Mouse (Mus musculus) liver, embryonic 14.5 days (tissue): ENCODE measurements at regions not wholly inside any gene's neighbourhood (a gene's known extent, or its start where the extent isn't known, plus 50 kb on each side); places are given as distances from the start of the nearest gene placed in this dataset.

Experiments
- ATAC-seq: fragments of 200-750 bp; cut with Nextera tagmentation; 2 replicates; pipeline ENCODE4 v1.8.0; 2017; ENCODE audit warnings: moderate number of reproducible peaks, mild to moderate bottlenecking, moderate library complexity; ENCODE audit not compliant: insufficient read depth
- DNase-seq, 3 experiments: peaks; one replicate each; pipeline ENCODE4 v3.0.0-alpha.2; 2012 to 2013; ENCODE audit warnings: low read depth in 3 of 3, low spot score in 3 of 3
- H3K27ac ChIP-seq: fragments of 300-500 bp; sonication (generic); 2 replicates; pipeline ENCODE4 v1.5.1; 2014; ENCODE audit warnings: moderate library complexity, mild to moderate bottlenecking, control low read depth, inconsistent platforms
- H3K27me3 ChIP-seq: fragments of 300-500 bp; sonication (generic); 2 replicates; pipeline ENCODE4 v1.6.1; 2014; ENCODE audit warnings: mild to moderate bottlenecking, low read length, moderate library complexity; ENCODE audit not compliant: control insufficient read depth, insufficient read depth
- H3K36me3 ChIP-seq: fragments of 300-500 bp; sonication (generic); replicated peaks from 2 replicates; pipeline ENCODE4 v1.6.1; 2014; ENCODE audit warnings: low read depth; ENCODE audit not compliant: control insufficient read depth, insufficient read depth
- H3K4me1 ChIP-seq, 2 experiments: fragments of 200-500 bp in 1 of 2; fragments of 300-500 bp in 1 of 2; sonication (generic) in 1 of 2; replicated peaks; 2 replicates each; pipeline ENCODE4 v1.6.1; 2012 to 2014; ENCODE audit warnings: antibody characterized with exemption in 1 of 2, inconsistent platforms in 1 of 2, low read length in 1 of 2; ENCODE audit not compliant: control insufficient read depth in 2 of 2, insufficient read depth in 2 of 2
- H3K4me2 ChIP-seq: fragments of 300-500 bp; sonication (generic); 2 replicates; pipeline ENCODE4 v1.6.1; 2014; ENCODE audit warnings: low read depth, mild to moderate bottlenecking, control low read depth, moderate library complexity
- H3K4me3 ChIP-seq, 2 experiments: fragments of 200-500 bp in 1 of 2; fragments of 300-500 bp in 1 of 2; sonication (generic) in 1 of 2; 2 replicates each; pipeline ENCODE4 v1.5.1; 2012 to 2014; ENCODE audit warnings: low read depth in 2 of 2, low read length in 2 of 2, mild to moderate bottlenecking in 2 of 2, control low read depth in 1 of 2, inconsistent platforms in 1 of 2, moderate library complexity in 1 of 2; ENCODE audit not compliant: insufficient read depth in 1 of 2
- H3K9ac ChIP-seq: fragments of 300-500 bp; sonication (generic); replicated peaks from 2 replicates; pipeline ENCODE4 v1.6.1; 2014; ENCODE audit warnings: mild to moderate bottlenecking, control low read depth, moderate library complexity
- H3K9me3 ChIP-seq: fragments of 300-500 bp; sonication (generic); 2 replicates; pipeline ENCODE4 v1.6.1; 2016; ENCODE audit warnings: low read length, mixed read lengths; ENCODE audit not compliant: control insufficient read depth
- CTCF ChIP-seq: IDR thresholded peaks from 2 replicates; pipeline ENCODE4 v1.5.1; 2016; ENCODE audit warnings: antibody characterized with exemption, low read depth, control low read depth
- EP300 ChIP-seq: IDR thresholded peaks from 2 replicates; pipeline ENCODE4 v1.6.1; 2016; ENCODE audit warnings: antibody characterized with exemption, low read depth
- WGBS: fragments of 180-500 bp; shearing (Covaris S2); extraction: QIAGEN DNeasy Blood & Tissue Kit; methylation state at CpG from one replicate; pipeline ENCODE4 v1.1.7; 2014; ENCODE audit not compliant: insufficient replicate concordance; 5-methylcytosine and 5-hydroxymethylcytosine counted together

DNA sequence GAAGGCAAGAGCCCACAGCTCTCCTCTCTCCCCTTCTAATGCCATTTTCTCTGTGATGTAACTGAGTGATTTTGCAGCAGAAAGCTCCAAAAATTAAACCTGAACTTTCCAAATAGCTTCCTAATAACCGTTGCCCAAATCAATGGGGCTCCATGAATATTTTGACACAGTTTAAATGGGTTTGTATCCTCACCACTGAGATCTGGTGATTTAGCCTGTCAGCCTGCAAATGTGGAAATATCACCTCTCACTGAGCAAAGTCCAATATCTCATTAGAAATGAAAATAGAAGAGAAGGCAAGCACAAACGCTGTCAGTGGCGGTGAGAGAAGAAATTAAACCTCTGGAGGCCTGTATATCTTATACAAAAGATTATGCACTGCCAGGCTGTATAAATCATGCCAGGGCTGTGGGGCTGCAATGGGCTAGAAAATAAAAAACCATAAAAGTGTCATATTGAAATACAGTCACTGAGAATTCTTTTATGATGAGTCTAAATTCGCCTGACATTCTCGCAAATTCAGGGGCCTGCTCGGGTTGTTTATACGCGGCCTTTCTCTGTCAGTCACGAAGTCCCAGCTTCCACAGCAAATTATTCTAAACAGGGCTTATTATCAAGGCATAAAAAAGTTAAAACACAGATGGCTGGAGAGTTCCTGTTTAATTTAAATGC, 185.1 kb downstream of the Snx10 start:
- 76% methylated on average over 9 of the region's 9 CpGs for WGBS
- no peak for TF ChIP-seq CTCF
- TF ChIP-seq EP300, result no peak

GRCm38 (mm10) chr6:51709340-51710067, 185.8 kb downstream of the Snx10 start:
- Histone ChIP-seq H3K4me1 (no peaks in the 10 kb centered on the region; a peak in 1 of 4 replicates), H3K9ac (no peak overlapping the region), H3K27ac (no peak overlapping the region), H3K4me2 (no peak overlapping the region), H3K27me3 (no peaks in the 10 kb centered on the region), H3K36me3 (no peaks in the 10 kb centered on the region), H3K4me3 (no peak overlapping the region), H3K9me3 (no peaks in the 10 kb centered on the region)
- WGBS, result 52% methylated on average over 11 of the region's 11 CpGs
- DNase-seq (no peak), ATAC-seq (no peak)
- TF ChIP-seq EP300 (no peak), CTCF (no peak)

More for the DNA sequence above, 185.1 kb downstream of the Snx10 start:
- Histone ChIP-seq H3K4me1 (no peaks in the 10 kb centered on the region; a peak in 1 of 4 replicates), H3K4me2 (no peak overlapping the region), H3K36me3 (no peaks in the 10 kb centered on the region), H3K9me3 (no peaks in the 10 kb centered on the region), H3K4me3 (no peak overlapping the region), H3K9ac (no peak overlapping the region), H3K27me3 (no peaks in the 10 kb centered on the region), H3K27ac (no peak overlapping the region)
- DNase-seq (no peak), ATAC-seq (no peak)

GRCm38 (mm10) chr6:51710153-51710552, 186.5 kb downstream of the Snx10 start:
- WGBS, result 67% methylated on average over 5 of the region's 5 CpGs
- H3K4me1 ChIP-seq, result no peaks in the 10 kb centered on the region; a peak in 1 of 4 replicates
- H3K9me3 ChIP-seq, result no peaks in the 10 kb centered on the region
- ATAC-seq (no peak), DNase-seq (no peak)
- no peaks in the 10 kb centered on the region for H3K36me3 ChIP-seq
- no peak overlapping the region for H3K27ac ChIP-seq
- no peak overlapping the region for H3K4me3 ChIP-seq
- no peaks in the 10 kb centered on the region for H3K27me3 ChIP-seq
- no peak for TF ChIP-seq CTCF
- no peak for TF ChIP-seq EP300
- no peak overlapping the region for H3K4me2 ChIP-seq
- H3K9ac ChIP-seq, result no peak overlapping the region

GRCm38 (mm10) chr6:51710926-51711615, 187.4 kb downstream of the Snx10 start:
- Histone ChIP-seq H3K27me3 (no peaks in the 10 kb centered on the region), H3K9me3 (no peaks in the 10 kb centered on the region), H3K4me2 (no peak overlapping the region), H3K4me3 (no peak overlapping the region), H3K27ac (no peak overlapping the region), H3K36me3 (no peaks in the 10 kb centered on the region), H3K4me1 (no peaks in the 10 kb centered on the region; a peak in 1 of 4 replicates), H3K9ac (no peak overlapping the region)
- 65% methylated on average over 15 of the region's 15 CpGs for WGBS
- no peak for ATAC-seq
- TF ChIP-seq CTCF (no peak), EP300 (no peak)
- no peak for DNase-seq

- Histone ChIP-seq H3K27ac (no peak overlapping the region), H3K4me2 (no peak overlapping the region), H3K27me3 (no peaks in the 10 kb centered on the region), H3K9ac (no peak overlapping the region), H3K9me3 (no peaks in the 10 kb centered on the region), H3K36me3 (no peaks in the 10 kb centered on the region), H3K4me1 (no peaks in the 10 kb centered on the region; a peak in 1 of 4 replicates), H3K4me3 (no peak overlapping the region)
- no peak for TF ChIP-seq CTCF
- no peak for TF ChIP-seq EP300
- no peak for DNase-seq
- ATAC-seq, result no peak
- 73% methylated on average over 7 of the region's 7 CpGs for WGBS
Observed at GRCm38 (mm10) chr6:51711616-51711970, 187.9 kb downstream of the Snx10 start.
